Mouse (Mus musculus): ENCODE results near the gene Gng5. TPM values are rescaled to one million over a fixed set of nuclear protein-coding genes. Genes with fewer than 3 reads are reported as not detected.
A peak's percentile ranks its signal among the peaks of the same experiment; 100 is the strongest.

Gene Gng5
- total and polyA plus RNA-seq, 3 experiments = 186 to 2,226 (median 266) TPM

DNA sequence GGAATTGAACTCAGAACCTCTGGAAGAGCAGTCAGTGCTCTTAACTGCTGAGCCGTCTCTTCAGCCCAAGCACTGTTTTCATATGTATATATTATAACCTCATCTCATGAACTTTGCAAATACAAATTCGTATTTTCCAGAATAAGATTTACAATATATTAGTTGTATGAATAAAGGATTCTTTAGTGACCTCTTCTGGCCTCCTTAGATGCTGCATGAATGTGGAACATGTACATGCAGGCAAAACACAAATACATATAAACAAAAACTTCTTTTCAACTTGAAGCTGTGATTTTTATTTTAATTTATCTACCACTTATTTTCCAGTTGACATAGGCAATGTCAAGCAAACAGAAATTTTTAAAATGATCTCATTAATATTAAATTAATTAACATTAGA, 17.6 kb upstream of the Gng5 start:
- no peaks in the 10 kb centered on the region for H3K36me3 ChIP-seq (ENCODE audit: control insufficient read depth in 1 of 2, insufficient read depth in 2 of 2, low read length in 2 of 2)

DNA sequence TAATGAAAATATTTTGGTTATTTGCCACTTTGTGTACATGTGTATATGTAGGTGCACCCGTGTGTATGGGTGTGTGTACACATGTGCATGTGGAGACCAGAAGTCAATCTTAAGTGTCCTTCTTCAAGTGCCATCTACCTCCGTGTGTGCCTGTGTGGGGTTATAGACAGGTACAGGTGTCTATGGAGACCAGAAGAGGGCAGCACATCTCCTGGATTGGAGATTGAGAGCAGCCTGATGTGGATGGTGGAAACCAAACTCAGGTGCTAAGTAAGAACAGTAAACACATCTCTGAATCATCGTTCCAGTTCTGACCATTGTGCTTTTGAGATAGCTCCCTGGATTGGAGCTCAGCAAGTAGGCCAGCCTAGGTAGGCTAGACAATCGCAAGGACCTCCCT, 13.1 kb upstream of the Gng5 start:
- H3K4me3 ChIP-seq (ENCODE audit: control insufficient read depth in 1 of 2, insufficient read depth in 1 of 2, low read depth in 2 of 2, low read length in 2 of 2) = no peak overlapping the region
- H3K9me3 ChIP-seq (replicated peaks; ENCODE audit: insufficient read depth, low read length) = no peaks in the 10 kb centered on the region
- peaks cover 0 to 3% of the 10 kb centered on the region in 2 experiments; a peak in 3 of 4 replicates for H3K4me1 ChIP-seq (ENCODE audit: control insufficient read depth in 1 of 2, insufficient read depth in 2 of 2, low read length in 2 of 2)
- no peaks in the 10 kb centered on the region for H3K27me3 ChIP-seq (ENCODE audit: control insufficient read depth in 1 of 2, insufficient read depth in 2 of 2, low read length in 2 of 2)
- no peaks in the 10 kb centered on the region for H3K79me2 ChIP-seq (ENCODE audit: control insufficient read depth, insufficient read depth, low read length, poor library complexity)
- TF ChIP-seq RCOR1 (IDR thresholded peaks at IDR 0.05; ENCODE audit: low read depth, low read length) (no peak), NRF1 (IDR thresholded peaks at IDR 0.05; ENCODE audit: insufficient read depth, low read depth, low read length, poor library complexity, severe bottlenecking) (no peak), RAD21 (IDR thresholded peaks at IDR 0.05; ENCODE audit: low read depth, low read length) (peak; percentile 32), CTCF (IDR thresholded peaks at IDR 0.05 in 2 of 3, conservative IDR thresholded peaks at IDR 0.05 in 1 of 3; ENCODE audit: control insufficient read depth in 1 of 3, insufficient read depth in 1 of 3, low read depth in 2 of 3, low read length in 3 of 3, poor library complexity in 1 of 3, severe bottlenecking in 1 of 3) (peak; percentile 14 to 34 (median 22); a peak in 5 of 6 replicates), POLR2A (IDR thresholded peaks at IDR 0.05; ENCODE audit: control insufficient read depth in 1 of 2, insufficient read depth in 1 of 2, low read depth in 1 of 2, low read length in 2 of 2, poor library complexity in 1 of 2) (no peak), SMC3 (IDR thresholded peaks at IDR 0.05; ENCODE audit: low read depth, low read length) (0 out of 2 replicates have a peak, but pooled peaks have one; percentile 9)
- no peak overlapping the region for H3K9ac ChIP-seq (ENCODE audit: control insufficient read depth, low read depth, low read length, poor library complexity, severe bottlenecking)
- no peaks in the 10 kb centered on the region for H3K36me3 ChIP-seq (ENCODE audit: control insufficient read depth in 1 of 2, insufficient read depth in 2 of 2, low read length in 2 of 2)
- H3K27ac ChIP-seq (ENCODE audit: control insufficient read depth, low read depth, low read length) = no peak overlapping the region
- no peak for DNase-seq (ENCODE audit: low read depth, low spot score)

More for the DNA sequence above, 17.6 kb upstream of the Gng5 start:
- no peak for DNase-seq (ENCODE audit: low read depth, low spot score)
- Histone ChIP-seq H3K4me1 (ENCODE audit: control insufficient read depth in 1 of 2, insufficient read depth in 2 of 2, low read length in 2 of 2) (no peaks in the 10 kb centered on the region), H3K27ac (ENCODE audit: control insufficient read depth, low read depth, low read length) (no peak overlapping the region), H3K4me3 (ENCODE audit: control insufficient read depth in 1 of 2, insufficient read depth in 1 of 2, low read depth in 2 of 2, low read length in 2 of 2) (no peak overlapping the region), H3K27me3 (ENCODE audit: control insufficient read depth in 1 of 2, insufficient read depth in 2 of 2, low read length in 2 of 2) (no peaks in the 10 kb centered on the region), H3K9ac (ENCODE audit: control insufficient read depth, low read depth, low read length, poor library complexity, severe bottlenecking) (no peak overlapping the region), H3K79me2 (ENCODE audit: control insufficient read depth, insufficient read depth, low read length, poor library complexity) (no peaks in the 10 kb centered on the region), H3K9me3 (replicated peaks; ENCODE audit: insufficient read depth, low read length) (no peaks in the 10 kb centered on the region)
- TF ChIP-seq SMC3 (IDR thresholded peaks at IDR 0.05; ENCODE audit: low read depth, low read length) (peak; percentile 54), MEF2A (IDR thresholded peaks at IDR 0.05; ENCODE audit: extremely low read depth, insufficient replicate concordance, low read depth, low read length, poor library complexity, severe bottlenecking) (no peak), BHLHE40 (IDR thresholded peaks at IDR 0.05; ENCODE audit: borderline replicate concordance, low read depth, low read length) (no peak), USF1 (IDR thresholded peaks at IDR 0.05; ENCODE audit: low read depth, low read length) (no peak), ETS1 (IDR thresholded peaks at IDR 0.05; ENCODE audit: low read depth, low read length) (no peak), JUND (IDR thresholded peaks at IDR 0.05; ENCODE audit: low read depth, low read length) (no peak), SIN3A (IDR thresholded peaks at IDR 0.05; ENCODE audit: low read length) (no peak), MAX (IDR thresholded peaks at IDR 0.05; ENCODE audit: low read length) (no peak), MXI1 (IDR thresholded peaks at IDR 0.05; ENCODE audit: low read depth, low read length) (no peak), TBP (IDR thresholded peaks at IDR 0.05; ENCODE audit: low read depth, low read length) (no peak), TCF12 (IDR thresholded peaks at IDR 0.05; ENCODE audit: low read depth, low read length) (no peak), CHD2 (IDR thresholded peaks at IDR 0.05; ENCODE audit: low read length) (no peak), RAD21 (IDR thresholded peaks at IDR 0.05; ENCODE audit: low read depth, low read length) (peak; percentile 37), GATA1 (IDR thresholded peaks at IDR 0.05; ENCODE audit: low read depth, low read length) (no peak), MYB (IDR thresholded peaks at IDR 0.05; ENCODE audit: low read depth, low read length) (no peak), ELF1 (IDR thresholded peaks at IDR 0.05; ENCODE audit: low read depth, low read length) (no peak), E2F4 (IDR thresholded peaks at IDR 0.05; ENCODE audit: borderline replicate concordance, low read depth, low read length) (no peak), CTCF (IDR thresholded peaks at IDR 0.05 in 2 of 3, conservative IDR thresholded peaks at IDR 0.05 in 1 of 3; ENCODE audit: control insufficient read depth in 1 of 3, insufficient read depth in 1 of 3, low read depth in 2 of 3, low read length in 3 of 3, poor library complexity in 1 of 3, severe bottlenecking in 1 of 3) (peak in 2 of 3 experiments; percentile 5 to 51; a peak in 2 of 6 replicates), ZC3H11A (IDR thresholded peaks at IDR 0.05; ENCODE audit: low read depth, low read length) (peak; percentile 26; the same call in 1 of the 2 replicates)

All from MEL (cell line).